9 mouse cellular contexts compared by ENCODE assay signal in the genomic region with DNA sequence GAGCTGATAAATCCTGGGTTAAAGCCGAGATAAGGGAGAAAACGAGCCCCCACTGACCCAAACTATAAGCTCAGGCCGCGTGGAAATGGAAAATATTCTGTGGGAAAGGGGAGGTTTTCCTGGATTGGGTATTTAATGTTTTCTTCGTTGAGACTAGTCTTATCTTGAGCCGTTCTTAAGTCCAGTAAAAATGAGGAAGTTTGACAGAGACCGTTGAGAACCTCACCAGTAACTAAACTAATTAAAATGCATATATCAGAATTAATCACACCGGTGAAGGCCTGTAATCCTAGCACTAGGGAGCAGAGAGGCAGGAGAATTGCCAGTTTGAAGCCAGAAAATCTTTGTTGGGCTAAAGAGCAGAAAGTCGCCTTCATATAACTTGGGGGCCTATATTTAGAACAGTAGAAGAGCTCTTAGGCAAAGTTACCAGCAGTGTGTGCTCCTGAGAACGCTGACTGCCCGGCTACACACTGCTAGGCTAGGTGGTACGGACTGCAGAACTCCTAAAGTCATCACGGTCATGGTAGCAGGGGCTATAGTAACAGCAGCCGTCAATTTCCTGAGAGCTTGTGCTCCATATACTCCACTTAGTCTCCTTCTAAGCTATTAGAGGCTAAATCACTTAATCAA.
DNase-seq lines count a peak whose midpoint lies in the region; ATAC-seq and TF ChIP-seq lines count a peak whose summit lies in the region.
"Had no signal": no experiment of that assay in that cellular context is flagged by ENCODE, and none has a peak within 500 bp of the region (broad histone marks: within the 10 kb centered on the region; RNA-seq: fewer than 3 reads in every experiment).

No protein-coding gene starts in this region.

- H3K9ac ChIP-seq in kidney, postnatal 0 days (ENCODE audit: low read depth, low read length), result no peak overlapping the region
- H3K9ac ChIP-seq in forebrain, embryonic 14.5 days (ENCODE audit: low read length), result peak overlapping the region; percentile 21; the same call in 1 of the 2 replicates
- H3K9ac ChIP-seq in limb, embryonic 13.5 days, result no peak overlapping the region

- no peaks in the 10 kb centered on the region for H3K27me3 ChIP-seq in kidney, postnatal 0 days (ENCODE audit: insufficient read depth, low read length)
- H3K27me3 ChIP-seq in kidney, adult 2 months (replicated peaks; ENCODE audit: control insufficient read depth, insufficient read depth, low read length), result no peaks in the 10 kb centered on the region
- no peaks in the 10 kb centered on the region for H3K27me3 ChIP-seq in forebrain, embryonic 14.5 days (replicated peaks; ENCODE audit: control insufficient read depth, insufficient read depth, low read length)
- no peaks in the 10 kb centered on the region for H3K27me3 ChIP-seq in limb, embryonic 13.5 days
- H3K27me3 ChIP-seq: Patski had no signal

- no peak for TF ChIP-seq POLR2A in kidney, adult 2 months (IDR thresholded peaks at IDR 0.05; ENCODE audit: low read depth, low read length)

- TF ChIP-seq CTCF in kidney, postnatal 0 days (IDR thresholded peaks at IDR 0.05; ENCODE audit: low read depth), result no peak
- no peak for TF ChIP-seq CTCF in kidney, adult 2 months (conservative IDR thresholded peaks at IDR 0.05; ENCODE audit: insufficient read depth, insufficient read length, low read depth, low read length)

- H3K4me3 ChIP-seq in kidney, postnatal 0 days (replicated peaks; ENCODE audit: low read depth, low read length), result no peak overlapping the region; the same call in 1 of the 2 replicates
- H3K4me3 ChIP-seq in kidney, adult 2 months (ENCODE audit: insufficient read depth, low read depth, low read length), result no peak overlapping the region
- H3K4me3 ChIP-seq in forebrain, embryonic 14.5 days (ENCODE audit: low read depth, low read length), result no peak overlapping the region
- H3K4me3 ChIP-seq in limb, embryonic 13.5 days, result 0 out of 2 replicates have a peak overlapping the region, but pooled peaks have one; percentile 27

- H3K27ac ChIP-seq in kidney, postnatal 0 days, result peak overlapping the region; percentile 26; the same call in 1 of the 2 replicates
- no peak overlapping the region for H3K27ac ChIP-seq in kidney, adult 2 months (ENCODE audit: insufficient read depth, low read depth, low read length)
- H3K27ac ChIP-seq in forebrain, embryonic 14.5 days (ENCODE audit: low read depth, low read length), result no peak overlapping the region; the same call in 1 of the 2 replicates
- peak overlapping the region; percentile 61 for H3K27ac ChIP-seq in limb, embryonic 13.5 days

- H3K36me3 ChIP-seq in kidney, postnatal 0 days (ENCODE audit: insufficient read depth, low read length), result peaks cover 7% of the 10 kb centered on the region; the same call in 1 of the 2 replicates
- no peaks in the 10 kb centered on the region for H3K36me3 ChIP-seq in kidney, adult 2 months (ENCODE audit: control insufficient read depth, insufficient read depth, low read length)
- peaks cover 10% of the 10 kb centered on the region for H3K36me3 ChIP-seq in forebrain, embryonic 14.5 days (ENCODE audit: control insufficient read depth, insufficient read depth, low read length)
- H3K36me3 ChIP-seq in limb, embryonic 13.5 days, result peaks cover 14% of the 10 kb centered on the region

- H3K9me3 ChIP-seq in kidney, postnatal 0 days (replicated peaks; ENCODE audit: low read length), result no peaks in the 10 kb centered on the region
- H3K9me3 ChIP-seq in forebrain, embryonic 14.5 days (replicated peaks; ENCODE audit: control insufficient read depth, low read length), result no peaks in the 10 kb centered on the region
- no peaks in the 10 kb centered on the region for H3K9me3 ChIP-seq in limb, embryonic 13.5 days

- DNase-seq in kidney, postnatal 0 days (ENCODE audit: low spot score), result peak; percentile 24
- DNase-seq in kidney, adult 2 months, result no peak
- DNase-seq in forebrain, embryonic 14.5 days (ENCODE audit: low spot score), result no peak
- peak; percentile 13 for DNase-seq in skeletal muscle tissue, adult 2 months (ENCODE audit: low read depth, low spot score)
- no peak for DNase-seq in adrenal gland, adult 8-10 months
- DNase-seq in spleen, postnatal 36 days (ENCODE audit: low spot score in 2 of 2), result no peak
- DNase-seq: left cerebral cortex, postnatal 4 days had no signal

- peak overlapping the region; percentile 48 for H3K4me2 ChIP-seq in kidney, postnatal 0 days (ENCODE audit: low read length)
- peak overlapping the region; percentile 22 for H3K4me2 ChIP-seq in forebrain, embryonic 14.5 days (ENCODE audit: low read length)
- peak overlapping the region; percentile 60 for H3K4me2 ChIP-seq in limb, embryonic 13.5 days (replicated peaks)

- H3K4me1 ChIP-seq in kidney, postnatal 0 days (replicated peaks; ENCODE audit: insufficient read depth, low read length), result peaks cover 14% of the 10 kb centered on the region; the same call in 1 of the 2 replicates
- peaks cover 10% of the 10 kb centered on the region; the same call in 1 of the 2 replicates for H3K4me1 ChIP-seq in kidney, adult 2 months (ENCODE audit: control insufficient read depth, insufficient read depth, low read length)
- peaks cover 14% of the 10 kb centered on the region for H3K4me1 ChIP-seq in forebrain, embryonic 14.5 days (ENCODE audit: control insufficient read depth, insufficient read depth, low read length)
- peaks cover 47% of the 10 kb centered on the region for H3K4me1 ChIP-seq in limb, embryonic 13.5 days

- WGBS in kidney, postnatal 0 days, result 28% methylated on average over 14 of the region's 14 CpGs
- WGBS in kidney, adult 2 months, result 48% methylated on average over 14 of the region's 14 CpGs
- 43% methylated on average over 14 of the region's 14 CpGs for WGBS in forebrain, embryonic 14.5 days
- 24% methylated on average over 14 of the region's 14 CpGs for whole genome bisulfite sequencing in limb, embryonic 13.5 days

- no peak for ATAC-seq in kidney, postnatal 0 days (replicated peaks; ENCODE audit: low FRiP score, low read depth)
- no peak for ATAC-seq in forebrain, embryonic 14.5 days
- no peak for ATAC-seq in limb, embryonic 13.5 days (ENCODE audit: low FRiP score, low read depth)

Comparison
In these comparisons a context has a peak if more than half of its experiments do, and no peak if none do; other contexts are left out.
1. DNase-seq: peak in kidney, postnatal 0 days (single experiment) and skeletal muscle tissue, adult 2 months (single experiment); none in kidney, adult 2 months (single experiment), forebrain, embryonic 14.5 days (single experiment), adrenal gland, adult 8-10 months (single experiment) and spleen, postnatal 36 days (0 of 2).
2. H3K27ac ChIP-seq: peak in kidney, postnatal 0 days (single experiment) and limb, embryonic 13.5 days (single experiment); none in kidney, adult 2 months (single experiment) and forebrain, embryonic 14.5 days (single experiment).
3. Peak in every context shown above with its lines, with median percentiles within 50 percentile points of each other: H3K4me2 ChIP-seq.